Mouse (Mus musculus) kidney, adult 9 months (tissue): ENCODE results near the gene Fmo1.

Source experiments
- DNase-seq: peaks from one replicate; pipeline ENCODE4 v3.0.0; 2022

Fmo1 gene

GRCm38 (mm10) chr1:162792306-162793044, 73.9 kb downstream of the Fmo1 start:
- peak; percentile 91 for DNase-seq

GRCm38 (mm10) chr1:162785222-162785621, 81.2 kb downstream of the Fmo1 start:
- DNase-seq: no peak

GRCm38 (mm10) chr1:162783669-162784248, 82.7 kb downstream of the Fmo1 start:
- no peak for DNase-seq

- peak; percentile 44 for DNase-seq
These were observed 85.4 kb downstream of the Fmo1 start for GRCm38 (mm10) chr1:162781035-162781434.
